Mouse (Mus musculus) hindbrain, embryonic 12.5 days (tissue): ENCODE data around the gene Ncoa1. TPM values are rescaled to one million over a fixed set of nuclear protein-coding genes. Genes with fewer than 3 reads are reported as not detected.

Experiments
- ATAC-seq: fragments of 200-750 bp; cut with Nextera tagmentation; 2 replicates; pipeline ENCODE4 v1.8.0; 2017; ENCODE audit warnings: moderate TSS enrichment; ENCODE audit not compliant: low FRiP score
- H3K27ac ChIP-seq: fragments of 300-500 bp; sonication (generic); 2 replicates; pipeline ENCODE4 v1.5.1; 2016; ENCODE audit warnings: mild to moderate bottlenecking
- H3K27me3 ChIP-seq: fragments of 300-500 bp; sonication (generic); 2 replicates; pipeline ENCODE4 v1.6.1; 2016; ENCODE audit warnings: mild to moderate bottlenecking
- H3K36me3 ChIP-seq: fragments of 300-500 bp; sonication (generic); 2 replicates; pipeline ENCODE4 v1.6.1; 2016; ENCODE audit warnings: mild to moderate bottlenecking
- H3K4me1 ChIP-seq: fragments of 300-500 bp; sonication (generic); 2 replicates; pipeline ENCODE4 v1.6.1; 2016
- H3K4me2 ChIP-seq: fragments of 300-500 bp; sonication (generic); replicated peaks from 2 replicates; pipeline ENCODE4 v1.6.1; 2016; ENCODE audit warnings: mild to moderate bottlenecking
- H3K4me3 ChIP-seq: fragments of 300-500 bp; sonication (generic); 2 replicates; pipeline ENCODE4 v1.5.1; 2016; ENCODE audit warnings: mild to moderate bottlenecking
- H3K9ac ChIP-seq: fragments of 300-500 bp; sonication (generic); 2 replicates; pipeline ENCODE4 v1.6.1; 2016; ENCODE audit warnings: mild to moderate bottlenecking, moderate library complexity
- H3K9me3 ChIP-seq: fragments of 300-500 bp; sonication (generic); replicated peaks from 2 replicates; pipeline ENCODE4 v1.6.1; 2016; ENCODE audit warnings: mild to moderate bottlenecking
- WGBS: fragments of 180-500 bp; shearing (Covaris S2); methylation state at CpG from one replicate; pipeline ENCODE4 v1.1.7; 2016; 5-methylcytosine and 5-hydroxymethylcytosine counted together
- polyA plus RNA-seq: library from polyadenylated mRNA; unstranded; fragments of >200 nt; fragmentation: Nextera tagmentation; extraction: Ambion mirVana; gene quantifications from 2 replicates; pipeline ENCODE4 v1.2.1, GENCODE M21; 2016

The Ncoa1 gene
- polyA plus RNA-seq, 1 experiment from 2014 or later: 9.9 TPM

DNA sequence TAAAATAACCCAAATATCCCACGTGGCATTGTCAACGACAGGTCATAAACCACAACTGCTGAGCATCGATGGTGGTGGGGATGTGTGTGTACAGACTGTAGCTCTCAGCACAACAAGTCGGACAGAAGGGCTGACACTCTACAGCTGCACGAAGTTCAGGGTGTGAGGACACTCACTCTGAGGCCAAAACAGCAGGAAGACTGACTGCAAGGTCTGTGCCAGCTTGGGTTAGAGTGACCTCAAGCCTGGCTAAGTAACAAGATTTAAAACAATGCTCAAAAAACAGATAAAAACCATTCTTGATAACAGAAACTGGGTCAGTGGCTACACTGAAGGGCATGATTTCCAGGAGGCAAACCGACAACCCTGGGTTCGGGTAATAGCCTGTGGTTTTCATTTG is 246.8 kb downstream of the Ncoa1 start:
- WGBS: 95% methylated on average over 7 of the region's 7 CpGs
- Histone ChIP-seq H3K4me3 (no peak overlapping the region), H3K36me3 (peaks cover 35% of the 10 kb centered on the region), H3K4me2 (no peak overlapping the region), H3K27me3 (no peaks in the 10 kb centered on the region), H3K4me1 (peaks cover 11% of the 10 kb centered on the region), H3K9me3 (no peaks in the 10 kb centered on the region), H3K9ac (no peak overlapping the region), H3K27ac (no peak overlapping the region)
- ATAC-seq: no peak

DNA sequence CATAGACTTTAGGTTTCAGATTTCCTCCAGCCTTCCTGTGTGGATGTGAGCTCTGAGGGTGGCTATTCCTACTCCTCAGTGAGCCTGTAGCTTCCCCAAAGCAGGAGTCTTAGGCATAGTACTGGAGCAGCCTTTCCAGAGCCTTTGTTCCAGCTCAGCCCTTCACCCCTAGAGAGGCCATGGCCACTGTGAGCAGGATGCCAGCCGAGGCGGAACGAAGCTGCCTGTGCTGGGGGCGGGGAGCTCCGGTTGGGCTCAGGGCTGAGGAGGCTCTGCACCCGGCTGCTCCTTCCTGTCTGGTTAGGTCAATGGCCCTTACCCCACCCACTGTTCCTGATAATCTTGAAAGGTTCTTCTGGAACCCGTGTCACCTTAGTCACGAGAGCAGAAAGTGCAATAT is 264.1 kb downstream of the Ncoa1 start:
- no peaks in the 10 kb centered on the region for H3K4me1 ChIP-seq
- 59% methylated on average over 8 of the region's 8 CpGs for WGBS
- H3K36me3 ChIP-seq: peaks cover 78% of the 10 kb centered on the region
- no peak for ATAC-seq
- no peaks in the 10 kb centered on the region for H3K9me3 ChIP-seq
- no peak overlapping the region for H3K4me2 ChIP-seq
- H3K4me3 ChIP-seq: no peak overlapping the region
- H3K27me3 ChIP-seq: no peaks in the 10 kb centered on the region
- H3K27ac ChIP-seq: peak overlapping the region; percentile 64; the same call in 1 of the 2 replicates
- H3K9ac ChIP-seq: no peak overlapping the region

DNA sequence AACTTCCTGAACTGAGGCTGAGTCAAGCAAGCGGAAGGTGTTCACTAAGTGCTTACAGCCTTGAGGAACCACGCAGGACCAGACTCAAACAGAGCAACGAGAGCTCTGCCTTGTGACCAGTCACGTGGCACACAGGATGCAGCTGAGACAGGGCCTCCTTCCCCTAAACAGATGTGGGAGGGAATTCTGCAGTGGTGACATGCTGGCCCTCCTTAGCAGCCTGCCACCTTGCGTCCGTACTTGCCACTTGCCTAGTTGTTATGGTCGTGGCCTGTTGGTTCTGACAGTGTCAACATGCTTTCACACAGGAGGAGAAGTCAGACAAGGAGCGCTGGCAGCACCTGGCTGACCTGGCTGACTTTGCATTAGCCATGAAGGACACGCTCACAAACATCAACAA is 265.8 kb downstream of the Ncoa1 start:
- no peaks in the 10 kb centered on the region for H3K4me1 ChIP-seq
- peaks cover 68% of the 10 kb centered on the region for H3K36me3 ChIP-seq
- no peak overlapping the region for H3K9ac ChIP-seq
- no peaks in the 10 kb centered on the region for H3K9me3 ChIP-seq
- H3K4me3 ChIP-seq: no peak overlapping the region
- WGBS: 89% methylated on average over 9 of the region's 9 CpGs
- H3K4me2 ChIP-seq: no peak overlapping the region
- no peak overlapping the region for H3K27ac ChIP-seq
- ATAC-seq: no peak
- no peaks in the 10 kb centered on the region for H3K27me3 ChIP-seq

DNA sequence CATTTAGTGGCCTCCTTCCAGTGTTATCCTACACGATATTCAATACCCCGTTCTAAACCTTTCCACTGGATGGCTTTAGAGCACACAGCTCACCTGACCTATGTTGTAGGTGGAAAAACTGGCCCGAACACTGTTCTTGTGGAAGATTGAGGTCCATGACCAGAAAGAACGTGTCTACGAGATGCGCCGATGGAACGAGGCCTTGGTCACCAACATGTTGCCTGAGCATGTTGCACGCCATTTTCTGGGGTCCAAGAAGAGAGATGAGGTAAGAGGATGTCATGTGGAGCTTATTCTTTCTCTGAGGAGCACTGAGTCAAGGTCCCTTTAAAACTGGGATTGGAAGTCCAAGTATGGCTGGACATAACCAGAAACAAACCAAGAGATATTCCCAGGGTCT is 267.8 kb downstream of the Ncoa1 start:
- ATAC-seq: no peak
- H3K36me3 ChIP-seq: peaks cover 50% of the 10 kb centered on the region
- H3K9ac ChIP-seq: no peak overlapping the region
- H3K27me3 ChIP-seq: no peaks in the 10 kb centered on the region
- no peak overlapping the region for H3K4me3 ChIP-seq
- H3K9me3 ChIP-seq: no peaks in the 10 kb centered on the region
- H3K4me2 ChIP-seq: no peak overlapping the region
- WGBS: 96% methylated on average over 9 of the region's 9 CpGs
- H3K27ac ChIP-seq: no peak overlapping the region
- H3K4me1 ChIP-seq: no peaks in the 10 kb centered on the region

DNA sequence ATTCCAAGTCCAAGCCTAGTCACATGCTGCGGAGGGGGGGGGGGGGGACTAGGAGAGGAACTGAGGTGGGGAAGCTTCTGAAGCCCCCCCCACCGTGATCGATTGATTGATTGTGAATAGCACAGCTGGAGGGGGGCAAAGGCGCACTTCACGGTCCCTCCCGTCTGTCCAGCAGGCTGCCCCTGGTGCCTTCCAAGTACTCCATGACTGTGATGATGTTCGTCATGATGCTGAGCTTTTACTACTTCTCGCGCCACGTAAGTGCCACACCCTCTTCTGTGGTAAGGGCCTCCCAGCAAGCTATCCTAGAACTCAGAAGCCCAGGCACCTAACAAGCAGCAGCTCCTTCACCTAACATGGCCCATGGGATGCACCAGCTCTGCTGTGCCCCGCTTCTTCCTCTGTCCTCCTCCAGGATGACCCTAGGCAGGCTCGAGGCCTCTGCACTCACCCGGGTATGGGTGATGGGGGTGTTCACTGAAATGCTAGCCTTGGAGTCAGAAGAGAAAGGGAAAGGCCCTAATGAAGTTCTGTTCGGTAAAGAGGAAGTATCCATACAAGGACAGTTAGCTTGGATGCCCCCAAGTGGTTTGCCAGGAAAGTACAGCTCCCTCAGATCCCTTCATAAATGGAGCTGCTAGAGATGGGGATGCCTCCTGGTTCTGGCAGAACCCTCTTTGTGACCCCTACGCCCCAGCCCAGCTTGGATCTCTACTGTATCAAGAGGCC is 268.4 kb downstream of the Ncoa1 start:
- 0 out of 2 replicates have a peak, but pooled peaks have one; percentile 26 for ATAC-seq
- Histone ChIP-seq H3K36me3 (peaks cover 44% of the 10 kb centered on the region), H3K27ac (no peak overlapping the region), H3K4me3 (no peak overlapping the region), H3K27me3 (no peaks in the 10 kb centered on the region), H3K4me1 (no peaks in the 10 kb centered on the region), H3K9ac (no peak overlapping the region), H3K4me2 (no peak overlapping the region), H3K9me3 (no peaks in the 10 kb centered on the region)
- WGBS: 80% methylated on average over 15 of the region's 15 CpGs

DNA sequence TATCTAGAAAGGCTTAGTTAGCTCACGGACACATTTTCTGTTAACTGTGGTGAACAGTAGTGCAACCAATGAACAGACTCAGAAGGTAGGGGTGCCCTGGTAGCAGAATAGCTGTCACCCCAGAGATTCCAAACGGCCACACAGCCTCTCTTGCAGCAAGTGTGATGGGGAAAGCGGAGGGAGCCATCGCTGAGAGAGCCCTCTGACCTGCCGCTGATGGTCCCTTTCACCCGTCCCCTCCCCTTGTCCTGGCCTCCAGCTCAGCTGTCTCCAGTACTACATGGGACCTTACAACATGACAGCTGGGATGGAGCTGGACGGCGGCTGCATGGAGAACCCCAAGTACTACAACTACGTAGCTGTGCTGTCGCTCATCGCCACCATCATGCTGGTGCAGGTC is 270.9 kb downstream of the Ncoa1 start:
- no peak for ATAC-seq

DNA sequence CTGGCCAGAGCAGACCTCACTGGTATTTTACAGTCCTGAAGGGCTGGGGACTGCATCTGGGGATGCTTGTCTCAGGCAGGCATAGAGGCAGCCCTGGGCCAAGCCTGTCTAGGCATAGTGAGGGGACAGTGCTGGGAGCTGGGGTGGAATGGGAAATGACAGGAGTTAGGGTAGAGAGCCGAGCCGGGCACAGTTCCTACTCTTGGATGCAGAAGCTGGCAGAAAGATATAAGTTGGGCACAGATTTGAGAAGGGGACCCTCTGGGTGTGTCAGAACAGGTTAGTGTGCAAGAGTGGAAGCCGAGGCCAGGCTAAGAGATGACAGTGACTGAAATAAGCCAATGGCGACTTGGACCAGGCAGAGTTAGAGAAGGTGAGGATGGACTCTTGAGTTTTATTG is 274.8 kb downstream of the Ncoa1 start:
- H3K27ac ChIP-seq: no peak overlapping the region
- peaks cover 5% of the 10 kb centered on the region; the same call in 1 of the 2 replicates for H3K36me3 ChIP-seq
- WGBS: 92% methylated on average over 4 of the region's 4 CpGs
- H3K9ac ChIP-seq: no peak overlapping the region
- no peaks in the 10 kb centered on the region for H3K27me3 ChIP-seq
- no peak for ATAC-seq
- H3K4me3 ChIP-seq: no peak overlapping the region
- 0 out of 2 replicates have a peak, but pooled peaks cover 5% of the 10 kb centered on the region for H3K4me1 ChIP-seq
- H3K4me2 ChIP-seq: no peak overlapping the region
- no peaks in the 10 kb centered on the region for H3K9me3 ChIP-seq

More for the DNA sequence above, 270.9 kb downstream of the Ncoa1 start:
- Histone ChIP-seq H3K27me3 (no peaks in the 10 kb centered on the region), H3K27ac (no peak overlapping the region), H3K4me2 (no peak overlapping the region), H3K36me3 (peaks cover 22% of the 10 kb centered on the region), H3K4me3 (no peak overlapping the region), H3K4me1 (0 out of 2 replicates have a peak, but pooled peaks cover 1% of the 10 kb centered on the region), H3K9ac (no peak overlapping the region), H3K9me3 (no peaks in the 10 kb centered on the region)
- WGBS: 97% methylated on average over 11 of the region's 11 CpGs

DNA sequence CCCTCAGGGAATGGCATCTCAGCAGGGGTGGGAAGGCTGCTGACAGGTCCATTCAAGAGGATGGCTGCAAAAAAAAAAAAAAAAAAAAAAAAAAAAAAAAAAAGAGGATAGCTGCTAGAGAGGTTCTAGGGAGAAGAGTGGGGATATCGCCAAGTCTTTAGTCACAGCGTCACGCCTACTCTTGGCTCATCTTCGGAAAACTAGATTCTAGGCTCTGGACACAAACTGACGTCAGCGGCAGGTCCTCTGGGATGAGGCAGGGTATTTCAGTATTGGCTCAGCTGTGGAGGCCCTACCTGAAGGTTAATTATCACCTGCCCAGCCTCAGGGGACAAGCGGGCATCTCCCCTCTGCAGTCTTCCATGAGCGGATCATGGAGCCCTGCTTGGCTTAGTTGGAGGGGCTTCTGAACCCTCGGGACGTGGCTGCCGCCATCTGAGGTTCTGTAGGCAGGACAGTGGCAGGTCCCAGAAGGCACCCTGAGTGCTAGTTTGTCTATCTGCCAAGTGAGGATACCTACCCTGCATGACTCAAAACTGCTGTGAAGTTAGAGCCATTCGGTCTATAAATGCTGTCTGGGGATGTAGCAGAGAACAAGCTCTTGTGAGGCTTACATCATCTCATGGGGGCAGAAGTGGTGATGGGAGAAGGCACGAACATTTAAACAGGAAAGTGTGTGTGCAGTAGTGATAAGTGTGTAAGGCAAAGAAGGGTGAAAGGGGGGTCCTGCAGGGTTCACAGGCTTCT is 275.4 kb downstream of the Ncoa1 start:
- H3K9me3 ChIP-seq: no peaks in the 10 kb centered on the region
- WGBS: 86% methylated on average over 13 of the region's 13 CpGs
- 0 out of 2 replicates have a peak, but pooled peaks cover 5% of the 10 kb centered on the region for H3K4me1 ChIP-seq
- H3K27me3 ChIP-seq: no peaks in the 10 kb centered on the region
- ATAC-seq: no peak
- H3K36me3 ChIP-seq: peaks cover 5% of the 10 kb centered on the region; the same call in 1 of the 2 replicates
- no peak overlapping the region for H3K4me3 ChIP-seq
- no peak overlapping the region for H3K9ac ChIP-seq
- no peak overlapping the region for H3K27ac ChIP-seq
- no peak overlapping the region for H3K4me2 ChIP-seq

DNA sequence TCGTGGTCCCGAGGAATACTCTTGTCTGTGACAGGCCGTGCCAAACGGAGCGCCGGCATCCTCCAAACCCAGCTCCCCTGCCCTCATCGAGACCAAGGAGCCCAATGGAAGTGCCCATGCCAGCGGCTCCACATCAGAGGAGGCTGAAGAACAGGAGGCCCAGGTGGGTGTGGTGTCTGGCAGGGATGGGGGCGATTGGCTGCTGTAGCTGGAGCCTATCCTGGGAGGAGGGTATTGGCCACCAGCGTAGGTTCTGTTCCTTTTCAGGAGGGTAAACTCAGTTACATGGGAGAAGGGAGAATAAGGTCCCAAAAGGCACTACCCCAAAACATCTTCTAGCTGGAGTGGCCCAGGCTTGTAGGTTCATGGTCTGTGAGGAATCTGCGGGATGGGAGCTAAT is 277.7 kb downstream of the Ncoa1 start:
- no peak overlapping the region for H3K27ac ChIP-seq
- no peak overlapping the region for H3K9ac ChIP-seq
- H3K4me3 ChIP-seq: no peak overlapping the region
- 96% methylated on average over 11 of the region's 11 CpGs for WGBS
- no peaks in the 10 kb centered on the region for H3K9me3 ChIP-seq
- H3K4me1 ChIP-seq: 0 out of 2 replicates have a peak, but pooled peaks cover 5% of the 10 kb centered on the region
- no peaks in the 10 kb centered on the region for H3K27me3 ChIP-seq
- H3K36me3 ChIP-seq: peaks cover 3% of the 10 kb centered on the region; the same call in 1 of the 2 replicates
- H3K4me2 ChIP-seq: no peak overlapping the region
- no peak for ATAC-seq

DNA sequence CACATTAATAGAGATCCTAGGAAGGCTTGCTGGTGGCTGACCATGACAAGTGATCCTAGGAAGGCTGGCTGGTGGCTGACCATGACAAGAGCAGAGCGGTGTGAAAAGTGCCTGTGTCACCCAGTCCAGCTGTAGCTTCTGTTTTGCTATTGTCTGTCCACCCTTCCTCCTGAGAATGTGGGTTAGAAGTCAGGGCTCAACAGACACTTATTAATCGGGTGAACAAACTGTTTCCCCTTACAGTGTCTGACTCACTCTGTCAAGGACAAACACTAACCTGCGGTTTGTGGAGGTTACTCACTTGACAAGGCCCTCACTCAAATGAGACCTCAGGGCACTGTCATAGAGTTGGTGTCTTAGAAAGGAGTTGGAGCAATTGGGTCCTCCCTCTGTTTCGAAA is 278.3 kb downstream of the Ncoa1 start:
- Histone ChIP-seq H3K4me1 (0 out of 2 replicates have a peak, but pooled peaks cover 5% of the 10 kb centered on the region), H3K27me3 (no peaks in the 10 kb centered on the region), H3K27ac (no peak overlapping the region), H3K9me3 (no peaks in the 10 kb centered on the region), H3K9ac (no peak overlapping the region), H3K36me3 (peaks cover 3% of the 10 kb centered on the region; the same call in 1 of the 2 replicates), H3K4me2 (no peak overlapping the region), H3K4me3 (no peak overlapping the region)
- 94% methylated on average over 4 of the region's 4 CpGs for WGBS
- ATAC-seq: no peak
